Mouse (Mus musculus) spleen, adult 18-20 months (tissue): ENCODE results near the gene Ntng2.
A peak's percentile ranks its signal among the peaks of the same experiment; 100 is the strongest.

Experiments used
- DNase-seq, 2 experiments: peaks; one replicate each; pipeline ENCODE4 v3.0.0; 2022; ENCODE audit warnings: mixed read lengths in 2 of 2

Ntng2 gene

GRCm38 (mm10) chr2:29252599-29253204, at the start of gene Ntng2:
TSS of gene Ntng2 (minus strand) at chr2:29253005.
- peak; percentile 22 to 42 for DNase-seq

DNA sequence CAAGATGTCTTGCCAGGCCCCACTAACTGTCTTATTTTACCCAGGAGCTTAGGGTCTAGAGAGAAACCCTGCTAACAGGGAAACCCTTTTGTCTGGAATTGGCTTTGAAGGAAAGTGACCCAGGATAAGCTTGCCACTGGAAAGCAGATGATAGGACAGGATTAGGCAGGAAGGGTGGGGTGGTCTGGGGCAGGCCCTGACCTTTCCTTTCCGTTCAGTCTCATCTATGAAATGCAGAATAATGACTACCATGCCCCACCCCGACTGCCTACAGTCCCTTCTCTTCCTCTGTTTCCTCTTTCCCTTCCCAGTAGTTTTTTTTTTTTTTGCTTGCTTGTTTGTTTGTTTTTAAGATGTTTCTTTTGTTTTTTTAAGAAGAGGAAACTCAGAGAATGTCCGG, 42.8 kb upstream of the Ntng2 start:
- DNase-seq = no peak

- DNase-seq = no peak
Measured at GRCm38 (mm10) chr2:29287651-29288050, 34.8 kb upstream of the Ntng2 start.

- no peak for DNase-seq
Measured at GRCm38 (mm10) chr2:29277703-29278121, 24.9 kb upstream of the Ntng2 start.

DNA sequence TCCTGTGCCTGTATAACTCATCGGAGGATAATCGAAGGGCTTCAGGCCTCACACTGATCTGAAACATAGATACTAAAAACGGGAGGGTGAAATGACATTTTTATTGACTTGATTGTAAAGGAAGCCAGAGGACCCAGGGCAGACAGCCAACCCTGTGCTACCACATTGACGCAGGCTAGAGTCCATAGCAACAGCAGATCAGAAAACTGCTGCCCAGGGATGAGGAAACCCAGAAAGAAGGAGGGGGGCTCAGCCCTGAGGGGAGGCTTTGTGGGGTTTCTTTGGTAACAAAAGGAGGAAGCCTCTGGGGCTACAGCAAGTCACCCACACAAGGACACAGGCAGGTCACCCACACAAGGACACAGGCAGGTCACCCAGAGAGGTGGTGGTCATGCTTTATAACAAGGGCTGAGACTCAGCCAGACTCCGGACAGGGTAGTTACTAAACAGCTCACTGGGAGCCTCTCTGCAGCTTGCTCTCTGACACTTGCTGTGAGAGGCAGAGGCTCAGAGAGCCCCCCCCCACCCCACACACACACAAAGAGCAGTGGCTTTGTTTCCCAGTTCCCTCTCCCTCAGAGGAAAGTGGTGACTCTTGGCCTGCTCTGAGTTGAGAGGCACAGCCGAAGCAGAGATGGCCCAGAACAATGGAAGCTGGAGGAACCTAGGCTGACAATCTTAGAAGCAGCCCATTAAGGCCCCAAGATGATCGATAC, 19.2 kb upstream of the Ntng2 start:
- no peak for DNase-seq

DNA sequence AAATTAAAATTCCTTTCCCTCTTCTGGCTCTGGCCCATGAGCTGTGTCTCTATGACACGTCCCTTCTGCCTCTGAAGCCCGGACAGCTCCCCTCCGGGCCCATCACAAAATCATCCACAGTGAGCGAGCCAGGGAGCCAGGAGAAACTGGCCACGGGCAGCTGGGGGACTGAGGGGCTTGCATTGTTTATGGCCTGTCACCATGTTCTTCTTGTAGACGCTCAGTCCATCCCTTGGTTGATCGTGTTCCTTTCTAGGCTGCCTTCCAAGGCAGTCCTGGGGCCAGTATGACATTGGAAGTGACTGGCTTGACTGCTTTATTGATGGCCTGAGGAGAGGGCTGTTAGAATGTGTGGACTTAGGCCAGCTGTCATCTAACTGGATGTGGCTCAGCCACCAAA, 18.3 kb upstream of the Ntng2 start:
- DNase-seq = no peak

GRCm38 (mm10) chr2:29266810-29267209, 14.0 kb upstream of the Ntng2 start:
- DNase-seq = no peak

- DNase-seq = no peak
Measured at GRCm38 (mm10) chr2:29262436-29262915, 9.7 kb upstream of the Ntng2 start.

DNA sequence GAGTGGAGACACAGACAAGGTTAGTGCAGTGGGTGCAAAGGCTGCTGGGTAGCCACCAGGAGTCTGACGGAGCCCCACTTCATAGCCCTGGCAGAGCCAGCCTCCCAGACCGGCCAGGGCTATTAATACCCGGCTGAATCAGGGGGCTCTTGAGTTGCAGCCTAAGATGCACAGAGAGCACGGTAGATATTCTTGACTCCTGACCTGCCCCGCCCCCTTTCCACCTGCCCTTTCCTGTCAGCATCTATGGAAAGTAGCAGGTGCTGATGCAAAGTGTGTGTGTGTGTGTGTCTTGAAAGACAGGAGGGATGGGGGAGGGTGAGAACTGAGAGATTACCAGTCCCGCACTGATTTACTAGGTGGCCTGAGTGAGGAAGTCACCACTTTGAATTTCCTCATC, 8.3 kb upstream of the Ntng2 start:
- no peak for DNase-seq

DNA sequence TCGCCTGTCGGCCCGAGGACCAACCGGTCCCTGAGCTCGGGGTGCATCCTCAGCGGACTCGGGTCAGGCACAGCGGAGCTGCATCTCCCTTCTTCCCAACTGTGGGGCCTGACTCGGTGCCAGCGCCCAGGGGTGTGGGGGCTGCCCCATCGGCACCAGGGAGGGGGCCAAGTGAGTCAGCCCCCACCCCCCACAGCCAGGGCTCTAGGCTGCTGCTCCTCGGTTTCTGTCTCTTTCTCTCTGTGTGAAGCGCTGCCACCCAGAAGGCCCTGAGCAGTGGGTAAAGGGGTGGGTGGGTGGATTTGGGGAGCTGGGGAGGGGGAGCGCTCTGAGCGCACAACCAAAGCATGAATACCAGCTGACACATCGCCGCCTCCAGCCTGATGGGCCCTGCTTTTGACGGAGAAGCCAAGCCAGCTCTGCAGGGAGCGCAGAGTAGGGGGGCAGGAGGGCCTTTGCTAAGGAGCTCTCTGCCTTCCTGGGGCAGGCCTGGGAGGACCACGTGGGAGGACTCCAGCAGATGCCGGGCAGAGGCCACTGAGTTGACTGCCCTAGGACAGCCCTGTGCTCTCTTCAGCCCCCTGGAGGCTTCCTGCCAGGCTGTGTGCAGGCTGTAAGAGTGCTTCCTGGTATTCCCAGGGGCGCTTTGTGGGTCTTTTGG, 530 bp upstream of the Ntng2 start:
- peak; percentile 25 to 32 for DNase-seq

DNA sequence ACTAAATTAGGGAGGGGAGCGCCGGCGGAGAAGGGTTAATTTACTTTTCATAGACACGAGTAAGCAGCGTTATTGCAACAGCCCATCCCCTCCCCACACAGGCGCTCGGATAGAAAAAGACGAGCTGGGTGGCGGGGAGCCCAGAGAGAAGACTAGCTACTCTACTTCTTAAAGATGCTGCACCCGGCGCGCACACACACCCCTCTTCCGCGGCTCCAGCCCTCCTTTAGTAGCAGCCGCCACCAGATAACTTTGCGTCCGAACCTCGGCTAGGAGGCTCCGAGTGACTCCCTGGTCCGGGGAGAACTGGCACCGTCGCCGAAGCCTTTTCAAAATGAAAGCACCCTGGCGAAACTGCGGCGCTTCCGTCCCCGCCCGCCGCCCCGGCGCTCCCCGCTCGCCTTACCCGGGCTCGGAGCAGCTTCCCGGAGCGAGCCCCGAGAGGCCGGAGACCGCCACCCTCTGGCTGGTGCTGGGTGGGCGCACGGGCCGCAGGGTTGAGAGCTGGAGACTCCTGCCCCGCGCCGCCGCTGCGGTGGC, 676 bp downstream of the Ntng2 start:
- DNase-seq = peak; percentile 20 to 53

GRCm38 (mm10) chr2:29251095-29252058, 1.4 kb downstream of the Ntng2 start:
- peak; percentile 24 to 35 for DNase-seq

DNA sequence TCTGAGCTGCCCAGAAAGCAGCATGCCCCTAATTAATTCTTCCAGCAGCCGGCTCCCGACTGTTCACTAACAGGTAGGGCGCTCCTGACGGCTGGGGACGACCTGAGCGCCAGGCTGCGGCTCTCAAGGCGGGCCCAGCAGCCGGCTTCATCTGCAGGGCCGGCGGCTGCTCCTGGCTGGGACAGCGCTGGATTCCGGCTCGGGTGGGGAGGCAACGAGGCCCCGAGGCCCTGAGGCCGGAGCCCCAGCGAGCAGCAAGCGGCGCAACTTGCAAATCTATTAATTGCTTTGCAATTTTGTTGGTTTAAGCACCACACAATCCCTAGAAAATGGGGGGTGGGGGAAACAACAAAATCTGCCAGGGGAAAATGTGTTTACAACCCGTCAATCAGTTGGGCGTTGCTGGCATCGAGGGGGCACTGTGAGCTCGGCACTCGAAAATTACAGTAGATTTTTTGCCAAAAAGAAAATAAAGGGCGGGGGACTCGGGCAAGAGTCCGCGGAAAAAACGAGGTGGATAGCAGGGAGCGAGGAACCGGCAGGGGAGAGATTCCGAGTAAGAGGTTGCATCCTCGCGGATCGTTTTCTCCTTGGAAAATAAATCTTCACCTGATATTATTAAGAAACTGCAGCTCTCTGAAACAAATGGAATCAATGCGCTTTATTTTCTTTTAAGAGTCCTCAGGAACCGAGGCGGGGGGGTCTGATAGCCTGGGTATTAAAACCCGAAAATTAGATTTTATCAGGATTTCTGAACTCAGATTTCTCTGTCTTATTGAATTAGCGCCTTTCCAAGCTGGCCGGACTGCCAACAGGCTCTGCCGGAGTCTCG, 2.3 kb downstream of the Ntng2 start:
- no peak for DNase-seq

- no peak for DNase-seq
Measured at GRCm38 (mm10) chr2:29249852-29250251, 3.0 kb downstream of the Ntng2 start.

- no peak for DNase-seq
Measured at GRCm38 (mm10) chr2:29248551-29248950, 4.3 kb downstream of the Ntng2 start.

DNA sequence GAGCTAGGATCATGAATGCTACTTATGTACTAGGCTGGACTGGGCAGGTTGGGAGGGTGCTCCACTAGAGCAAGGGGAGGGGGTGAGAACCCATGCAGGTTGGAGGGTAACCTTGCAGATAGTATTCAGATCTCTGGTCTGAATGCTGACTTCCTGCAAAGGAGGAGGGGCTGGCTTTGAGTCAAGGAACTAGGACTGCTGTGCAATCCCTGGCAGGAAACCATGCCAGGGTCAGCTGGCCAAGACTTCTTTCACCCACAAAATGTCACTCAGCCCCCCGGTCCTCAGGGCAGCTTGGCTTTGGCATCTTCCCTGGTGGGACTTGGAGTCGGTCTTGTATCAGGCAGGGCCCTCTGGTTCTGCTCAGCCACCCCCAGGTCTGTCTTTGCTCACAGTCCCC, 5.4 kb downstream of the Ntng2 start:
- no peak for DNase-seq

GRCm38 (mm10) chr2:29246891-29247290, 5.9 kb downstream of the Ntng2 start:
- DNase-seq = no peak

DNA sequence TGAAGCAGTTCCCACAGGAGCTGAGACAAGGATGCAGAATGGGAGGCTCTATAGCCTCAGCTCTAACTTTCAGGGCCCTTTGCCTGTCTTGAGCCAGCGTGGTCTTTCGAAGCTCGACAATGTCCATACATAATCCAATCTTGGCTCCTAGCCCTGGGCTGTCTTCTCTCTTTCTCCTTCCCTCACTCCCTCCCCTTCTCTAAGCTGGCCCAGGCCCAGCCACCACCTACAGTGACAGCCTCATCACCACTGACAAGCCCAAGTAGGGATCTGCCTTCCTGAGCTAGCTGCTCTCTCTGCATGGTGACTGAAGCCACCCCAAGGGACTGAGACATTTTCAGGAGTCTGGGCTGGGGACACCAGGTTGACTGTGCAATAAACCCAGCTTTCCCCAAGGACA, 6.5 kb downstream of the Ntng2 start:
- DNase-seq = no peak

DNA sequence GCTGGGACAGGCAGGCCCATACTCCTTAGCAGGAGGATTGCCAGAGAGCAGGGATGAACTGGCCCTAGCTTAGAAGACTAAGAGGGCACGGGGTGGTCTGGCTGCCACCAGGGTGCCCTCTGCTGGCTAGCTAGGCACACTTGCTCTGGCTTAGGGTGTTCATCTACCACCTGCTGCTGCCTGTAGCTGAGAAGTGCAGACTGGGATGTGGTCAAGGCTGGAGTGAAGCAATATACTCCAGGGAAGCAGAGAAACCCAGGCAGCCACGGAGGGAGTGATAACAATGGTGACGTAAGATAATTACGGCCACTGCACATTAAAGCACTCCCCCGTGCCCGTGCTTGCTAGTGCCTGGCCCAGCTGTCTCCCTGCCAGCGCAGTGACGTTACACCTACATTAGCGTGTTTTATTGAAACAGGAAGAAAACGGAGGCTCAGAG, 7.4 kb downstream of the Ntng2 start:
- DNase-seq = no peak

DNA sequence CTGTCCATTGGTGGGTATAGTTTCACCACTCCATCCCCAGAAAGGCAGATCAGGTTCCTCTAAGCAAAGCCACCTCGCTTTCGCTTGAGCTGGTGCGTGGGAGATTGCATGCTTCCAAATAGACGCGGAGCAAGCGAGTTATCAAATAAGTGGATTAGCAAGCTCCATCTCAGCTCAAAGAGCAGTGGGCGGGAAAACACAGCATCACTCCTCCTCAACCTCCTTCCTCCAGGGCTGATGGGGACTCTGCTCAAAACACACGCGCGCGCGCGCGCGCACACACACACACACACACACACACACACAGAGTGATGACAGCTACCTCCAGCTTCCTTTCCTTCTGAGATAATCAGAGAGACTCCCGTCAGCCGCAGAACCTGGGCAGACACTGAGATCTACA, 13.5 kb downstream of the Ntng2 start:
- DNase-seq = no peak

- DNase-seq = peak in 1 of 2 experiments; percentile 48
Measured at GRCm38 (mm10) chr2:29237623-29238022, 15.2 kb downstream of the Ntng2 start.
